Mouse (Mus musculus) right cerebral cortex, postnatal 36 days (tissue): ENCODE results near the gene Mybbp1a.
A peak's percentile ranks its signal among the peaks of the same experiment; 100 is the strongest.
"Not testable (repeated sequence)": the region's sequence is repeated elsewhere in the genome, so short reads cannot be mapped to it uniquely, and the experiment has no call there.

Experiments used
- DNase-seq, 2 experiments: peaks; one replicate each; pipeline ENCODE4 v3.0.0; 2022; ENCODE audit warnings: low spot score in 2 of 2, mixed read lengths in 1 of 2

The Mybbp1a gene

DNA sequence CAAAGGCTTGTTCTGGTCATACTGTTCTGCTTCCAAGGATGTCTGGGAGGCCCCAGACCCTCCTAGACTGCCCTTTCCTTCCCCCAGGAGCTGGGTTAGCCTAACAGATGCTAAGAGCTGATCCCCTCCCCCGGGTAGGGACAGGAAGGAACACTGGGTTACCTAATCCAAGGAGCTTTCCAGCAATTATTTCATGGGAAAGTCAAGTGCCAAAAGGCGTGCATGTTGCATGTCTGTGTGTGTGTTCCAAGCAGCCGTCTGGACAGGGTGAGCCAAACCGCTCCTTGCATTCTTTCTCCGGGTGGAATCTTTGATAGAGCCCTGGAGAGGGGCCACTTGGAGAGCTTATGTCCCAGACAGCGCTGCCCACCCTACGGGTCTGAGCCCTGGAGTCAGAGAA lies 28.1 kb upstream of the Mybbp1a start:
- DNase-seq = no peak

DNA sequence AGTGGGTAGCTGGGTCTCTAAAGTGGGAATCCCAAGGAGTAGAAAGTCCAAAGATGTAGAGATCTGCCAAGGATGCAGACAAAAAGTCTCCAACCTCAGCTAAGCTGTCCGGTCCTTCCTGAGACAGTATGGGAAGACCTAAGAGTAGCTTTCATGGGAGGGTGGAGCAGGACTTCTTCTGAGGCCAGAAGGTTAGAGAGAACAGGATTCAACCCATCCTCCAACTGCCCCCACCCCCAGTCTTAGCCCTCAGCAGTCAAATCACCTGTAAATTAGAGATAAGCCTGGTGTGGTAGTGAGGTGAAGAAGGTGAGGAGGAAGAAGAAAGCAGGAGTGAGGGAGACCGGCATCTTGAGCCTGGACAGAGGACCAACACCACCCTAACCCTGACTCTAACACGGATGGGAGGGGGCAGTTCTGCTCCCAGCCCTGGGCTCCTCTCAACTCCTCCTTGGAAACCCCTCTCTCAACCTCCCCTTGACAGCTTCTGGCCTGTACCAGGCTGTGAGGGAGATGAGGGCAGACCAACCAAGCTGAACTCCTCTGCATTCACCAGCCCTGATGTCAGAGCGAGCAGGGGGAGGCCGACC lies 27.5 kb upstream of the Mybbp1a start:
- DNase-seq = no peak

DNA sequence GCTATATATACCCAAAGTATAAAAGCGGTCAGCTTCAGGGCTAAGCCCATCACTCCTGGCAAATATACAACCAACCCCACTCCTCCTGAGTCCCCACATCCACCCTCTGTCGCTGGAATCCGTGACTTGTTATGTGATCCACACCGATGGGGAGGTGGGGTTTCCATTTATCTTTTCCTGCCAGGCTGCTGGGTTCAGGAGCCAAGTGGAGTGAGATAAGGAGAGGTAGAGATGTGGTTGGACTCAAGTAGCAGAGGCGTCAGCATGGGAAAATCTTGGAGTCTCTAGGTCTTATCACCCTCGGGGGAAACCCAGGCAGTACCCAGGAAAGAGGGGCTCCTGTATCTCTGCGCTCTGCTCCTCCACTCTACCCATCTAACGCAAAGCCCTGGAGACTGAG lies 26.0 kb upstream of the Mybbp1a start:
- DNase-seq = no peak

DNA sequence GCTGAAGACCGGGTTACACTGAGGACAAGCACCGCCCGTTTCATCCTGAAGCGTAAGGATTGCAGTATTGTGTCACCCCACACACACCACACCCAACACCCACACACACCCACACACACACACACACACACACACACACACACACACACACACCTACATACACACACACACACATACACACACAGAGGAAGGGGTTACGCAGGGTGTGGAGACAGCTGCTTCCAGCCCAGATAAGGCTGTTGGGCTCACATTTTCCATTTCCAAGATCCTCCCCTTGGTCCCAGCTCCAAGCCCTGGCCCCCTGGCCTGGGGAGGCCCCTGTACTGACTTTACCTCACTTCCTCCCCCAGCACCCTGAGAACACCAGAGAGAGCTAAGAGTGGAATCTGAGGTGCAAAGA lies 24.5 kb upstream of the Mybbp1a start:
- no peak for DNase-seq

- no peak for DNase-seq
Observed at GRCm38 (mm10) chr11:72417376-72417775, 23.8 kb upstream of the Mybbp1a start.

- no peak for DNase-seq
Observed at GRCm38 (mm10) chr11:72418227-72418626, 22.9 kb upstream of the Mybbp1a start.

- DNase-seq = no peak
Observed at GRCm38 (mm10) chr11:72419006-72419405, 22.1 kb upstream of the Mybbp1a start.

- DNase-seq = no peak
Observed at GRCm38 (mm10) chr11:72420460-72421122, 20.6 kb upstream of the Mybbp1a start.

DNA sequence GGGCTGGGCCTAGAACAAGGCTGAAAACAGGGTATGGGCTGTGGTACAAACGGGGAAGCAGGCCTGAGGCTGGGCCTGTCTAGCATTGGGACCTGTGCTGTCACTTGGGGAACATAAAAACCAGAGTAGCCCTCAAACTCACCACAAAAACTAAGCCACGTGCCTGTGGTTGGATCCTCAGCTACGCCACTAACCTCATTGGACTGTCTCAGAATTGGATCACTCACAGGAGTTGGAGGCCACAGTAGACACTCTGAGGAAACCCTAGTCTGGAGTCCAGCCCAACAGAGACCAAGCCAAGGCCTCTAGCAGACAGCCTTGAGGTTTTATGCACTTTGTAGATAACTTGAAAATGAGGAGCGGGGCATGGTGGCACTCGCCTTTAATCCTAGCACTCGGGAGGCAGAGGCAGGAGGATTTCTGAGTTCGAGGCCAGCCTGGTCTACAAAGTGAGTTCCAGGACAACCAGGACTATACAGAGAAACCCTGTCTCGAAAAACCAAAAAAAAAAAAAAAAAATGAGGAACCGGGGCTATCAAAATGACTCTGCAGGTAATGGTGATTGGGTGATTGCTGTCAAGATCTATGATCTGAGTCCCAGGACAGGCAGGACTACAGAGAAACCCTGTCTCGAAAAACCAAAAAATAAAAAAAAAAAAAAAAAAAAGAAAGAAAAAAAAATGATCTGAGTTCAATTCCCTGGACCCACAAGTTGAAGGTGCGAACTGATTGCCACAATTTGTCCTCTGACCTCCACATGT lies 19.5 kb upstream of the Mybbp1a start:
- DNase-seq = no peak

DNA sequence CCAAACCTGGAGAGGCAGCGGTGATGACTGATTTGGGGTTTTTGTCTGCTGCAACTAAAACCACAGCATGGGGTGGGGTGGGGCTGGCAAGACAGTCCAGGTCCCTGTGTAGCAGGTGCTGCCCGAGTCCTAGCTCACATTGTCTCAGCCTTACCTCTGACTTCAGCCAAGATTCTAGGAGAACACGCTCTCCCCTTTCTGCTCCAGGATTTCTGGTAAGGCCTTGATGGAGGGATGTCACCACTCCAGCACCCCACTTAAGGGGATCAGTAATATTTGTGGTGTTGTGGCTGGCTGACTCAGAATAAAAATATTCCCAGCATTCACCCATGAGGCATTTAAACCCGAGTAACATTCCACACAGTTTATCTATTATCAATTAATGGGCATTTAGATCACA lies 17.5 kb upstream of the Mybbp1a start:
- no peak for DNase-seq

DNA sequence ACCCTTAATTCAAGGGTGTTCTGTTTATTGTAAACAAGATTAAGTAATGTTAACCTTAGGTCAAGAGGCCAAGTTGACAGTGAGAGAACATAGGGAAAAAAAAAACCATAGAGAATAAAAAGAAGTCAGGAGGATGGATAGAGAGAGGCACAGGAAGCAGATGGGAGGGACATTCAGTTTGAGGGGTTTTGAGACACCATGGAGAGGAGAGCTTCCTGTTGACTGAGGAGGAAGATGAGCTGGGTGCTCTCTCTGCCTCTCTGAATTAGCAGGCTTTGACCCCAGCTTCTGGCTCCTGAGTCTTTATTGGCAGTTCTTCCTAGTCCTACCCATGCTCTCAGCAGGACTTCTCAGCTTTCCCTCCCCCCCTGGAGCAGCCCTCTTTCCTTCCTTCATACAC lies 16.0 kb upstream of the Mybbp1a start:
- no peak for DNase-seq

DNA sequence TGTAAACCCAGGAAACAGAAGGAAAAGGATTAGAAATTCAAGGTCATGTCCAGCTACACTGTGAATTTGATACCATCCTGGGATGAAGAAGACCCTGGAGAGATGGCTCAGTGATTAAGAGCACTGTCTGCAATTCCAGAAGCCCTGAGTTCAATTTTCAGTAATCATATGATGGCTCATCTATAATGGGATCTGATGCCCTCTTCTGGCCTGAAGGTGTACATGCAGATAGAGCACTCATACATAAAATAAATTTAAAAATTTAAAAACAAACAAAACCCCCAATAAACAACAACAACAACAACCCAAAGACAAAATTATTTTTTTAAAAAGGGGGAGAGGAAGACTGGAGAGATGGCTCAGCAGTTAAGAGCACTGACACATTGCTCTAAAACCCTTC lies 14.3 kb upstream of the Mybbp1a start:
- no peak for DNase-seq

DNA sequence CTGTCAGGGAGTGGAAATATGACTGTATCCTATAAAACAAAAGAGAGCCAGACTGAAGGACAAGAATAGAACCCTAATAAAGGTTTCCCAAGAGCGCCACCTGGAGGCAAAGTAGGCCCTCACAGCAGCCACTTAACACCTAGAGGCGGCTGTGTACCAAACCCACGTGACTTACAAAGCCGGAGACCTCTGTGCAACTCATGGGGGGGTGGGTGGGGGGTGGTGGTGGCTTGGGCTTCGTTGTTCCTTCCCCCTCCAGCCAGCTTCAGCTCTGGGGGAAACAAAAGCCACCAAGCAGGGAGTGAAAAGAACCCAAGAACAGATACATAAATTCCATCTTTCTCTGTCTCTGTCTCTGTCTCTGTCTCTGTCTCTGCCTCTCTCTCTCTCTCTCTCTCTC lies 12.5 kb upstream of the Mybbp1a start:
- peak in 1 of 2 experiments; percentile 53 for DNase-seq

GRCm38 (mm10) chr11:72429288-72429690 lies 11.9 kb upstream of the Mybbp1a start:
- peak; percentile 51 to 53 for DNase-seq

GRCm38 (mm10) chr11:72430311-72431068 lies 10.7 kb upstream of the Mybbp1a start:
- not testable (repeated sequence) for DNase-seq

DNA sequence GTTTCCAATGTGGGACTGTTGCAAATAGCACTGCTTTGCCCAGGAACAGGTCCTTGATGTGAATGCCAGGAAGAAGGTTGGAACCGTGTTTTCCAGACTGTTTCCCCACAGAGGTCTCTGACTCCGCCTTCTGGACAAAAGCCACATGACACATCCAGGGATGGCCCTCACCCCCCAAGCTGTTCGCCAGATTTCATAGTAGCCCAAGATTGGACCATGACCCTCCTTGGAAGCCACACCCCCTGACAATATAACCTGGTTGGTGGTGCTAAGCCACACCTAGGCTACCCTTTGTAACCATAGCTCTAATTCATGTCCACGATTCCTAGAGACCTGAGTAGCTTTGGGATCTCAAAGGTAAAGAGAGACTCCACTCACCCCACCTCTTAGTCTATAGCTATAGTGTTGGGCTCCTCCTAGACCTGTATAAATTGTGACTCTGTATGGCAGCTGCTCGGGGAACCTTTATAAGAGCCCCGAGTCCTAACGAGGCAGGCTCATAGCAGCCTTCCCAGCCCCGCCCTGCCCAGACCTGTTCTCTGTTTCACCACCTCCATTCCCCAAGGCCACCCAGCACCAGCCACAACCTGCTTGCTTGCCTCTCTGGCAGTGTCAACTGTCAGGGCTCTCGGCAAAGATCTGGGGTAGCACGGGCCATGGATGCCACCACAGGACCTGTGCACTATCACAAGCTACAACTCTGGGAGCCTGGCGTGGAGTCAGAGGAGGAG lies 6.0 kb upstream of the Mybbp1a start, which contains the start of gene Ggt6:
TSS of gene Ggt6 (plus strand) at position 564 of the 731 bp plus-strand sequence.
- no peak for DNase-seq

DNA sequence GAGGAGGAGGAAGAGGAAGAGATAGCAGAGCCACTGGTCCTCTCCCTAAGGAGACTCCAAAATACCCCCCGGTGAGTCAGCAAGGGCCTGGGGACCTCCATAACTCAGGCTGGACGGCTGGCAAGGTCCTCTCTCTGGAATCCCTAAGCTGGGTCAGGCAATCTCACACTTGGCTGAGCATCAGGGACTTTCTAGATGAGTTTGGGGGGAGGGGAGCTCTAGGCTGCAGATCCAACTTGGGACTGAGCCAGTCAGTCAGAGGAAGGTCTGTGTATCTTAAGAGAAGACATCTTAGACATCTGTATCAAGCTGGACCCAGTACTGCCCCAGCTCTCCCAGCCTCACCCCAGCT lies 5.5 kb upstream of the Mybbp1a start:
- no peak for DNase-seq

GRCm38 (mm10) chr11:72436271-72436670 lies 4.9 kb upstream of the Mybbp1a start:
- no peak for DNase-seq

DNA sequence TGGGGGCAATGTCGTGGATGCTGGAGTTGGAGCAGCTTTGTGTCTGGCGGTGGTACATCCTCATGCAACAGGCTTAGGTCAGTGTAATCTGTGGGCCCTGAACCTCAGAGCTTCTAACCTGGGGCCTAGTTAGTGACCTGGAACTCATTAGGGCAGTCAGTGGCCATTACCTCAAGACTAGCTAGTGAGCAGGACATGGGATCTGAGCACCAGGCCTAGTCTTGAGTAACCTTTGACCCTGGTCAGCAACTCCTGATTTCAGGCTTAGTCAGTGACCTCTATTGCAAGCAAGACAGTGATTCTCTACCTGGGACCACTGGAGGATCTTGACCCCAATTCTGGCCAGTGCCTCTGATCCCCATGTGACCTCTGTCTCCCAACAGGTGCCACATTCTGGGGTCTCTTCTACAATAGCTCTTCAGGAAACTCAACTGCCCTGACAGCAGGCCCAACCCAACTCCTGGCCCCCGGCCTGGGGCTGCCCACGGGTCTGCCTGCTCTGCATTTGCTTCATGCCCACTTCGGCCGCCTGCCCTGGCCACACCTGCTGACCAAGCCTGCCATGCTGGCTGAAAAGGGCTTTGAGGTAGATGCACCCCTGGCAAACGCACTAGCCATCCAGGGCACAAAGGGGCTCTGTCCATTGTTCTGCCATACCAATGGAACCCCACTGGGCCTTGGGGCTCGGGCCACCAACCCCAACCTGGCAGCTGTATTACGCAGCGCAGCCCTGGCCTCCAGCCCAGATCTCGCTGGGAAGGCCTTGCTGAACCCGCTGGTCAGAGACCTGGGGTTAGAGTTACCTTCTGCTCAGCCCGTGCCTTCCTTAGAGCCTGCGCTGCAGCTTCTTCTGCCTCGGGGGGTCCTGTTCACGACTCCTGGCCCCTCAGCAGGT lies 4.2 kb upstream of the Mybbp1a start:
- DNase-seq = no peak

DNA sequence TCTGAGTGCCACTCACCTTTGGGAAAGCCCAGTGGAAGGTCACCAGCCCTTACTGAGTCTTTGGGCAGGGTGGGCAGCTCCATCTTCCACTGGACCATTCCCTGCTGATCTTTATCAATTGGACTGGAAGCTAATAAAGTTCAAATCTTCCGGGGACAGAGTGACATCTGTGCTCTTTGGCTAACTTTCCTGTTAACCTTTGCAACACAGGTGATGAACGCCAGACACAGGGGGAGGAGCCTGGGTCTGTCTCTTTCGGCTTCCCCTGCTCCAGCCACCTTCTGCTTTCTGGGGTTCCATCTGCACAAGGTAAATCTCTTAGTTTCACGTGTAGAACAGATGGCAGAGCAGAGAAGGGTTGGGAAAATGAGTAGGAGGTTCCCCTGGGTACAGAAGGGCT lies 2.7 kb upstream of the Mybbp1a start:
- DNase-seq = no peak

- DNase-seq = not testable (repeated sequence)
Observed at GRCm38 (mm10) chr11:72440597-72440964, 574 bp upstream of the Mybbp1a start.
